Mouse (Mus musculus): ENCODE data around the gene St6galnac6.

- TF ChIP-seq POLR2A (IDR thresholded peaks at IDR 0.05; ENCODE audit: low read depth, low read length) (no peak), CTCF (conservative IDR thresholded peaks at IDR 0.05; ENCODE audit: insufficient read depth, insufficient read length, low read depth, low read length) (peak; percentile 51)
These were observed 6.9 kb downstream of the St6galnac6 start for GRCm38 (mm10) chr2:32606161-32607142.

All from kidney, adult 2 months (tissue).